8 mouse cellular contexts compared by ENCODE assay signal in the genomic region with DNA sequence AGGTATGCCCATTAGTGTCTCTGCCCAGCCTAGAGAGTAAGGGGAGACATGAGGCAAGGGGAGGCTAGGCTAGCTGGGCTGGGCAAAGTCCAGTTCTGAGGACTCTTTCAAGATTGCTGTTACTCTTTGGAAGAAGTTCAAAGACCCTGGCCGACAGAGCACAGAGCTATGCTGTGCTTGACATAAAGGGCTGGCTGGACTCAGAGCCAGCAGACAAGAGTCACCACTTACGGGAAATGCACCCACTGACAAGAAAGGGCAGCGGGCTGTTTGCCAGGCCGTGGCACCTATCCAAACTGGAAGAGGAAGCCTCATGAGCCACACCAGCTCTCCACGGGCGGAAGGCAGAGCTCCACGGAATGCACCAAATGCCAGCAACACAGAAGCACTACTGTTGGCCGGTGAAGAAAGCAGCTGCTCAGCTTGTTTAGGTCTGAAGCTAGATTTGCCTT. TPM values are rescaled to one million over a fixed set of nuclear protein-coding genes. Genes with fewer than 3 reads are reported as not detected.
DNase-seq lines count a peak whose midpoint lies in the region; ATAC-seq and TF ChIP-seq lines count a peak whose summit lies in the region.

No protein-coding gene starts in this region.

- ATAC-seq in hindbrain, embryonic 14.5 days (ENCODE audit: low FRiP score) = peak; percentile 85; the same call in 1 of the 2 replicates
- ATAC-seq in hindbrain, embryonic 11.5 days (ENCODE audit: low FRiP score) = no peak
- peak; percentile 64 for ATAC-seq in intestine, postnatal 0 days

- no peak for TF ChIP-seq CTCF in bone marrow macrophage, adult 2 months (IDR thresholded peaks at IDR 0.05; ENCODE audit: low read depth, low read length)
- TF ChIP-seq CTCF in gastrocnemius, adult 2 months (IDR thresholded peaks at IDR 0.05) = no peak
- no peak for TF ChIP-seq CTCF in intestine, postnatal 0 days (IDR thresholded peaks at IDR 0.05; ENCODE audit: low read depth)

- WGBS in hindbrain, embryonic 14.5 days = 64% methylated on average over 8 of the region's 8 CpGs
- 91% methylated on average over 8 of the region's 8 CpGs for WGBS in hindbrain, embryonic 11.5 days
- 35% methylated on average over 8 of the region's 8 CpGs for WGBS in intestine, postnatal 0 days

- no peak overlapping the region for H3K4me2 ChIP-seq in hindbrain, embryonic 14.5 days (replicated peaks)
- H3K4me2 ChIP-seq in hindbrain, embryonic 11.5 days (replicated peaks; ENCODE audit: low read depth, low read length) = no peak overlapping the region
- no peak overlapping the region for H3K4me2 ChIP-seq in intestine, postnatal 0 days (replicated peaks; ENCODE audit: low read depth)

- H3K27me3 ChIP-seq in hindbrain, embryonic 14.5 days (ENCODE audit: control insufficient read depth, insufficient read depth, low read length) = no peaks in the 10 kb centered on the region
- H3K27me3 ChIP-seq in hindbrain, embryonic 11.5 days (ENCODE audit: control insufficient read depth, insufficient read depth, low read length) = no peaks in the 10 kb centered on the region
- H3K27me3 ChIP-seq in intestine, postnatal 0 days (replicated peaks; ENCODE audit: control insufficient read depth, insufficient read depth, low read length) = no peaks in the 10 kb centered on the region

- TF ChIP-seq POLR2A in bone marrow macrophage, adult 2 months (IDR thresholded peaks at IDR 0.05; ENCODE audit: borderline replicate concordance, low read depth, low read length) = no peak

- intact Hi-C loops in gastrocnemius, adult 2 months (cut with DNase I) = no loop called here
- intact Hi-C loops in left cerebral cortex, postnatal 25 days (cut with DNase I) = no loop called here

- H3K9ac ChIP-seq in hindbrain, embryonic 14.5 days = no peak overlapping the region
- H3K9ac ChIP-seq in hindbrain, embryonic 11.5 days (ENCODE audit: low read depth, low read length) = no peak overlapping the region
- no peak overlapping the region for H3K9ac ChIP-seq in intestine, postnatal 0 days (ENCODE audit: low read depth, low read length)

- peak; percentile 74 for DNase-seq in hindbrain, embryonic 14.5 days (ENCODE audit: low spot score)
- no peak for DNase-seq in hindbrain, embryonic 11.5 days (ENCODE audit: low spot score)
- DNase-seq in gastrocnemius, adult 2 months = peak; percentile 72
- DNase-seq in left cerebral cortex, postnatal 25 days (ENCODE audit: low spot score in 2 of 2) = peak; percentile 65 to 79
- DNase-seq in ovary, postnatal 10 days (ENCODE audit: low spot score) = peak; percentile 41
- DNase-seq in urinary bladder, postnatal 36 days (ENCODE audit: low spot score in 2 of 2) = peak; percentile 28 to 55

- no peak overlapping the region for H3K27ac ChIP-seq in hindbrain, embryonic 14.5 days
- H3K27ac ChIP-seq in hindbrain, embryonic 11.5 days (ENCODE audit: low read depth, low read length) = no peak overlapping the region
- peak overlapping the region; percentile 79 for H3K27ac ChIP-seq in bone marrow macrophage, adult 2 months (ENCODE audit: insufficient read depth, low read depth, low read length)
- H3K27ac ChIP-seq in gastrocnemius, adult 2 months = no peak overlapping the region
- H3K27ac ChIP-seq in intestine, postnatal 0 days (ENCODE audit: low read depth, low read length) = peak overlapping the region; percentile 65; the same call in 1 of the 2 replicates

- H3K36me3 ChIP-seq in hindbrain, embryonic 14.5 days (replicated peaks; ENCODE audit: control insufficient read depth, insufficient read depth) = no peaks in the 10 kb centered on the region
- H3K36me3 ChIP-seq in hindbrain, embryonic 11.5 days (ENCODE audit: control insufficient read depth, insufficient read depth, low read length) = no peaks in the 10 kb centered on the region
- H3K36me3 ChIP-seq in intestine, postnatal 0 days (ENCODE audit: control insufficient read depth, insufficient read depth) = no peaks in the 10 kb centered on the region

- no peaks in the 10 kb centered on the region for H3K9me3 ChIP-seq in hindbrain, embryonic 14.5 days (ENCODE audit: control insufficient read depth, low read length)
- H3K9me3 ChIP-seq in hindbrain, embryonic 11.5 days (ENCODE audit: control insufficient read depth, low read length) = no peaks in the 10 kb centered on the region
- no peaks in the 10 kb centered on the region for H3K9me3 ChIP-seq in intestine, postnatal 0 days (ENCODE audit: control insufficient read depth)

- H3K4me3 ChIP-seq in hindbrain, embryonic 14.5 days (replicated peaks; ENCODE audit: low read length) = no peak overlapping the region
- no peak overlapping the region for H3K4me3 ChIP-seq in hindbrain, embryonic 11.5 days (ENCODE audit: low read depth, low read length)
- peak overlapping the region; percentile 10; the same call in 1 of the 2 replicates for H3K4me3 ChIP-seq in bone marrow macrophage, adult 2 months (ENCODE audit: insufficient read depth, low read length)
- H3K4me3 ChIP-seq in gastrocnemius, adult 2 months = no peak overlapping the region
- no peak overlapping the region for H3K4me3 ChIP-seq in intestine, postnatal 0 days (ENCODE audit: low read depth, low read length)

- peaks cover 5% of the 10 kb centered on the region; the same call in 1 of the 2 replicates for H3K4me1 ChIP-seq in hindbrain, embryonic 14.5 days (replicated peaks; ENCODE audit: control insufficient read depth, insufficient read depth, low read length)
- H3K4me1 ChIP-seq in hindbrain, embryonic 11.5 days (replicated peaks; ENCODE audit: control insufficient read depth, insufficient read depth, low read length) = 0 out of 2 replicates have a peak, but pooled peaks cover 5% of the 10 kb centered on the region
- H3K4me1 ChIP-seq in bone marrow macrophage, adult 2 months (ENCODE audit: control insufficient read depth, insufficient read depth, low read length) = peaks cover 42% of the 10 kb centered on the region
- H3K4me1 ChIP-seq in intestine, postnatal 0 days (replicated peaks; ENCODE audit: control insufficient read depth, insufficient read depth, low read length) = peaks cover 12% of the 10 kb centered on the region; the same call in 1 of the 2 replicates

RNA-seq across cellular contexts. Expression of gene Tvp23a, which starts 5.3 kb away (rescaled TPM):
- polyA plus RNA-seq in hindbrain, embryonic 14.5 days (2014; fragmentation: Nextera tagmentation; extraction: Ambion mirVana) = 44.3 and 44.5 TPM in 2 replicates
- polyA plus RNA-seq in hindbrain, embryonic 11.5 days (2014; fragmentation: Nextera tagmentation; extraction: Ambion mirVana) = 17.2 and 24.8 TPM in 2 replicates
- not detected in 2 replicates for polyA plus RNA-seq in bone marrow macrophage, adult 2 months (2012; ENCODE audit: insufficient read depth, insufficient read length, missing spikeins)
- total RNA-seq in gastrocnemius, adult 2 months (2021) = under 1 TPM in 1 of 2 experiments, not detected in 1; 0.11 TPM
- polyA plus RNA-seq in intestine, postnatal 0 days (2015; fragmentation: Nextera tagmentation; extraction: Ambion mirVana) = 1.7 and 1.9 TPM in 2 replicates
- total RNA-seq in left cerebral cortex, postnatal 25 days (2021) = 10 to 100 TPM; 31.7 to 32.9 TPM

RNA-seq across cellular contexts. Expression of gene Ciita, which starts 27.4 kb away (rescaled TPM):
- 0.62 and 0.69 TPM in 2 replicates for polyA plus RNA-seq in hindbrain, embryonic 14.5 days (2014; fragmentation: Nextera tagmentation; extraction: Ambion mirVana)
- 0.27 and 0.36 TPM in 2 replicates for polyA plus RNA-seq in hindbrain, embryonic 11.5 days (2014; fragmentation: Nextera tagmentation; extraction: Ambion mirVana)
- polyA plus RNA-seq in bone marrow macrophage, adult 2 months (2012; ENCODE audit: insufficient read depth, insufficient read length, missing spikeins) = 59.0 and 67.4 TPM in 2 replicates
- total RNA-seq in gastrocnemius, adult 2 months (2021) = under 1 TPM; 0.11 to 0.15 TPM
- 0.42 and 0.64 TPM in 2 replicates for polyA plus RNA-seq in intestine, postnatal 0 days (2015; fragmentation: Nextera tagmentation; extraction: Ambion mirVana)
- total RNA-seq in left cerebral cortex, postnatal 25 days (2021) = under 1 TPM; 0.07 to 0.23 TPM

RNA-seq across cellular contexts. Expression of gene Nubp1, which starts 40.7 kb away (rescaled TPM):
- 46.0 and 50.4 TPM in 2 replicates for polyA plus RNA-seq in hindbrain, embryonic 14.5 days (2014; fragmentation: Nextera tagmentation; extraction: Ambion mirVana)
- 58.5 and 66.2 TPM in 2 replicates for polyA plus RNA-seq in hindbrain, embryonic 11.5 days (2014; fragmentation: Nextera tagmentation; extraction: Ambion mirVana)
- 21.4 and 27.9 TPM in 2 replicates for polyA plus RNA-seq in bone marrow macrophage, adult 2 months (2012; ENCODE audit: insufficient read depth, insufficient read length, missing spikeins)
- total RNA-seq in gastrocnemius, adult 2 months (2021) = 1 to 10 TPM; 6.2 to 6.3 TPM
- polyA plus RNA-seq in intestine, postnatal 0 days (2015; fragmentation: Nextera tagmentation; extraction: Ambion mirVana) = 29.6 and 32.4 TPM in 2 replicates
- total RNA-seq in left cerebral cortex, postnatal 25 days (2021) = 10 to 100 TPM; 16.4 to 21.1 TPM

RNA-seq across cellular contexts. Expression of gene Tekt5, which starts 57.2 kb away (rescaled TPM):
- polyA plus RNA-seq in hindbrain, embryonic 14.5 days (2014; fragmentation: Nextera tagmentation; extraction: Ambion mirVana) = 16.1 and 17.9 TPM in 2 replicates
- 0.13 and 0.15 TPM in 2 replicates for polyA plus RNA-seq in hindbrain, embryonic 11.5 days (2014; fragmentation: Nextera tagmentation; extraction: Ambion mirVana)
- polyA plus RNA-seq in bone marrow macrophage, adult 2 months (2012; ENCODE audit: insufficient read depth, insufficient read length, missing spikeins) = not detected in 2 replicates
- not detected for total RNA-seq in gastrocnemius, adult 2 months (2021)
- polyA plus RNA-seq in intestine, postnatal 0 days (2015; fragmentation: Nextera tagmentation; extraction: Ambion mirVana) = 0.26 TPM in 1 of 2 replicates, not detected in the other
- total RNA-seq in left cerebral cortex, postnatal 25 days (2021) = 1 to 10 TPM; 6.5 to 8.6 TPM

Comparison
In these comparisons a context has a peak if more than half of its experiments do, and no peak if none do; other contexts are left out.
1. H3K27ac ChIP-seq: peak in bone marrow macrophage, adult 2 months (single experiment) and intestine, postnatal 0 days (single experiment); none in hindbrain, embryonic 14.5 days (single experiment), hindbrain, embryonic 11.5 days (single experiment) and gastrocnemius, adult 2 months (single experiment).
2. RNA of gene Ciita, which starts 27.4 kb away (polyA plus RNA-seq): 59.0 to 67.4 TPM in bone marrow macrophage, adult 2 months; 0.62 to 0.69 TPM in hindbrain, embryonic 14.5 days, 0.42 to 0.64 TPM in intestine, postnatal 0 days and 0.27 to 0.36 TPM in hindbrain, embryonic 11.5 days; every median in the first group is over 10 times any median in the second.